Mouse (Mus musculus) bone marrow macrophage, adult 2 months (primary cell): ENCODE measurements around the gene Atg2b. TPM values are rescaled to one million over a fixed set of nuclear protein-coding genes. Genes with fewer than 3 reads are reported as not detected.

Experiments
- H3K27ac ChIP-seq: 2 replicates; pipeline ENCODE4 v1.5.1; 2012; ENCODE audit warnings: low read depth, low read length; ENCODE audit not compliant: insufficient read depth
- H3K4me1 ChIP-seq: 2 replicates; pipeline ENCODE4 v1.6.1; 2012; ENCODE audit warnings: low read length; ENCODE audit not compliant: control insufficient read depth, insufficient read depth
- H3K4me3 ChIP-seq: 2 replicates; pipeline ENCODE4 v1.5.1; 2012; ENCODE audit warnings: mild to moderate bottlenecking, low read length, moderate library complexity; ENCODE audit not compliant: insufficient read depth
- CTCF ChIP-seq: IDR thresholded peaks from 2 replicates; pipeline ENCODE4 v1.5.1; 2012; ENCODE audit warnings: low read depth, mild to moderate bottlenecking, low read length, moderate library complexity
- POLR2A ChIP-seq: IDR thresholded peaks from 2 replicates; pipeline ENCODE4 v1.6.1; 2012; ENCODE audit warnings: mild to moderate bottlenecking, low read depth, low read length, borderline replicate concordance
- polyA plus RNA-seq: library from polyadenylated mRNA; stranded (reverse); fragments of >200 nt; gene quantifications from 2 replicates; pipeline ENCODE4 v1.2.4, GENCODE M21; 2012; ENCODE audit not compliant: missing spikeins, insufficient read depth, insufficient read length

Gene Atg2b
- polyA plus RNA-seq, 1 experiment, result 14.4 TPM

GRCm38 (mm10) chr12:105683933-105684901, 794 bp downstream of the Atg2b start, which contains the start of gene Gskip:
Gene Gskip, plus strand, starts transcription at chr12:105684829.
- Histone ChIP-seq H3K27ac (peak within 1 kb of the TSS; percentile 81), H3K4me3 (peak within 1 kb of the TSS; percentile 80), H3K4me1 (peaks cover 15% of the 10 kb centered on the region)
- TF ChIP-seq POLR2A (no peak), CTCF (no peak)

- TF ChIP-seq POLR2A, result no peak
- no peak for TF ChIP-seq CTCF
- Histone ChIP-seq H3K27ac (no peak overlapping the region), H3K4me1 (peaks cover 5% of the 10 kb centered on the region), H3K4me3 (no peak overlapping the region)
These were observed 6.2 kb downstream of the Atg2b start for GRCm38 (mm10) chr12:105678762-105679161.

GRCm38 (mm10) chr12:105678211-105678610, 6.8 kb downstream of the Atg2b start:
- TF ChIP-seq CTCF (no peak), POLR2A (no peak)
- H3K27ac ChIP-seq, result no peak overlapping the region
- peaks cover 3% of the 10 kb centered on the region for H3K4me1 ChIP-seq
- no peak overlapping the region for H3K4me3 ChIP-seq

- H3K4me1 ChIP-seq, result no peaks in the 10 kb centered on the region
- no peak overlapping the region for H3K4me3 ChIP-seq
- no peak overlapping the region for H3K27ac ChIP-seq
- TF ChIP-seq CTCF (no peak), POLR2A (no peak)
These were observed 8.7 kb downstream of the Atg2b start for GRCm38 (mm10) chr12:105676274-105676673.

GRCm38 (mm10) chr12:105655850-105656249, 29.2 kb downstream of the Atg2b start:
- Histone ChIP-seq H3K4me3 (no peak overlapping the region), H3K27ac (no peak overlapping the region), H3K4me1 (no peaks in the 10 kb centered on the region)
- TF ChIP-seq POLR2A (no peak), CTCF (no peak)

- TF ChIP-seq POLR2A, result no peak
- TF ChIP-seq CTCF, result no peak
- H3K27ac ChIP-seq, result no peak overlapping the region
- H3K4me3 ChIP-seq, result no peak overlapping the region
- H3K4me1 ChIP-seq, result no peaks in the 10 kb centered on the region
These were observed 42.2 kb downstream of the Atg2b start for GRCm38 (mm10) chr12:105642770-105643321.

- no peak overlapping the region for H3K4me3 ChIP-seq
- H3K27ac ChIP-seq, result no peak overlapping the region
- H3K4me1 ChIP-seq, result no peaks in the 10 kb centered on the region
- no peak for TF ChIP-seq CTCF
These were observed 47.5 kb downstream of the Atg2b start for GRCm38 (mm10) chr12:105637554-105637953.

- Histone ChIP-seq H3K4me3 (no peak overlapping the region), H3K27ac (no peak overlapping the region), H3K4me1 (no peaks in the 10 kb centered on the region)
- TF ChIP-seq POLR2A (no peak), CTCF (no peak)
These were observed 48.5 kb downstream of the Atg2b start for GRCm38 (mm10) chr12:105636551-105636950.

GRCm38 (mm10) chr12:105634374-105635067, 50.5 kb downstream of the Atg2b start:
- H3K4me1 ChIP-seq, result no peaks in the 10 kb centered on the region
- H3K4me3 ChIP-seq, result no peak overlapping the region
- TF ChIP-seq CTCF, result no peak
- TF ChIP-seq POLR2A, result no peak
- H3K27ac ChIP-seq, result no peak overlapping the region

GRCm38 (mm10) chr12:105625798-105626197, 59.2 kb downstream of the Atg2b start:
- Histone ChIP-seq H3K4me3 (no peak overlapping the region), H3K27ac (no peak overlapping the region), H3K4me1 (peaks cover 4% of the 10 kb centered on the region; the same call in 1 of the 2 replicates)
- no peak for TF ChIP-seq CTCF
- no peak for TF ChIP-seq POLR2A
